Mouse (Mus musculus) heart, embryonic 14.5 days (tissue): ENCODE data around the gene Lrrc74a. TPM values are rescaled to one million over a fixed set of nuclear protein-coding genes. Genes with fewer than 3 reads are reported as not detected.

Experiments used
- ATAC-seq: fragments of 200-750 bp; cut with Nextera tagmentation; 2 replicates; pipeline ENCODE4 v1.8.0; 2017; ENCODE audit warnings: low read depth, moderate TSS enrichment; ENCODE audit not compliant: insufficient number of reproducible peaks, insufficient read depth, low FRiP score
- H3K27ac ChIP-seq, 2 experiments: fragments of 200-500 bp in 1 of 2; fragments of 300-500 bp in 1 of 2; sonication (generic) in 1 of 2; replicated peaks in 1 of 2; 2 replicates each; pipeline ENCODE4 v1.5.1; 2012 to 2014; ENCODE audit warnings: low read depth in 2 of 2, low read length in 2 of 2, control low read depth in 1 of 2, mild to moderate bottlenecking in 1 of 2, mixed read lengths in 1 of 2; ENCODE audit not compliant: control insufficient read depth in 1 of 2, insufficient read depth in 1 of 2
- H3K27me3 ChIP-seq: fragments of 300-500 bp; sonication (generic); 2 replicates; pipeline ENCODE4 v1.6.1; 2014; ENCODE audit warnings: mild to moderate bottlenecking, low read length, control low read depth; ENCODE audit not compliant: control insufficient read depth, insufficient read depth
- H3K36me3 ChIP-seq: fragments of 300-500 bp; sonication (generic); 2 replicates; pipeline ENCODE4 v1.6.1; 2014; ENCODE audit warnings: mild to moderate bottlenecking, control low read depth, low read length, mixed read lengths; ENCODE audit not compliant: control insufficient read depth, insufficient read depth
- H3K4me1 ChIP-seq, 2 experiments: fragments of 200-500 bp in 1 of 2; fragments of 300-500 bp in 1 of 2; sonication (generic) in 1 of 2; 2 replicates each; pipeline ENCODE4 v1.6.1; 2012 to 2014; ENCODE audit warnings: low read length in 2 of 2, control low read depth in 1 of 2, mixed read lengths in 1 of 2; ENCODE audit not compliant: control insufficient read depth in 2 of 2, insufficient read depth in 2 of 2
- H3K4me2 ChIP-seq: fragments of 300-500 bp; sonication (generic); 2 replicates; pipeline ENCODE4 v1.6.1; 2014; ENCODE audit warnings: mild to moderate bottlenecking, low read length
- H3K4me3 ChIP-seq, 2 experiments: fragments of 200-500 bp in 1 of 2; fragments of 300-500 bp in 1 of 2; sonication (generic) in 1 of 2; 2 replicates each; pipeline ENCODE4 v1.5.1; 2012 to 2014; ENCODE audit warnings: low read length in 2 of 2, mild to moderate bottlenecking in 2 of 2, control low read depth in 1 of 2, low read depth in 1 of 2, moderate library complexity in 1 of 2; ENCODE audit not compliant: control insufficient read depth in 1 of 2, insufficient read depth in 1 of 2
- H3K9ac ChIP-seq: fragments of 300-500 bp; sonication (generic); 2 replicates; pipeline ENCODE4 v1.6.1; 2014; ENCODE audit warnings: mild to moderate bottlenecking, low read length
- H3K9me3 ChIP-seq: fragments of 300-500 bp; sonication (generic); 2 replicates; pipeline ENCODE4 v1.6.1; 2016; ENCODE audit warnings: low read length, control low read depth; ENCODE audit not compliant: control insufficient read depth
- WGBS: fragments of 180-500 bp; shearing (Covaris S2); extraction: QIAGEN DNeasy Blood & Tissue Kit; methylation state at CpG from one replicate; pipeline ENCODE4 v1.1.7; 2014; 5-methylcytosine and 5-hydroxymethylcytosine counted together
- polyA plus RNA-seq: library from polyadenylated mRNA; unstranded; fragments of >200 nt; fragmentation: Nextera tagmentation; extraction: Ambion mirVana; gene quantifications from 2 replicates; pipeline ENCODE4 v1.2.1, GENCODE M21; 2014

Lrrc74a gene
- polyA plus RNA-seq, 1 experiment from 2014 or later, result not detected

DNA sequence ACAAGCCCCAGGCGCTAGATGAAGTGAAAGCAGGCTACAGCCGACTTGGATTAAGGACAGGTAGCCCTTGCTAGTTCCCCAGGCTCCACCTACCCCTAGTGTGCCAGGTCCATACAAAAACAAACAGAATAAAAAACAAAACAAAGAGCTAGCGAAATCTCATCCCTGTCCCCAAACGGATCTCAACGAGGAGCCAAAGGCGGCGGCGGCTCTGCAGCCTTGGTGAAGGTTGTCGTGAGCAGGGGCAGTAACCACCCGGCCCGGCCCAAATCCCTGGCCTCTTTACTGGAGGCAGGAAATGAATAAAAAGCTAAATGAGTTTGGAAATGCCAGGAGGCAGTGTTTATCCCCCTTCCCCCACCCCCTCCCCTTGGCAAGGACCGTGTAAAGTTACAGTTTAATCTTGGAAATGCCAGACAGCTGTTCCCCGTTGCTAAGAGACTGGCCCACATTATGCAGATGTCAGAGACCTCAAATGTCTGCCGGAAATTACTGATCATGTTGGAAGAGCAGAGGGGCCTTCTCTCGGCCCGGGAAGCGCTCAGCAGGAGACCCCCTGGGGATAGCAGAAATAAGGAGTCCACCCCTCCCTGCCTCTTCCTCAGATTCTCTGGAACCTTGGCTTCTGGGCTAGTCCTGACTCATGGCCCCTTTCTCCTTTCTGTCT, 68.0 kb downstream of the Lrrc74a start:
- H3K27ac ChIP-seq, result peak overlapping the region; percentile 97 to 99
- H3K4me1 ChIP-seq, result peaks cover 60 to 81% of the 10 kb centered on the region in 2 experiments
- H3K9me3 ChIP-seq, result no peaks in the 10 kb centered on the region
- ATAC-seq, result no peak
- peak overlapping the region; percentile 63 for H3K4me2 ChIP-seq
- no peaks in the 10 kb centered on the region for H3K36me3 ChIP-seq
- H3K9ac ChIP-seq, result peak overlapping the region; percentile 69
- 7% methylated on average over 17 of the region's 17 CpGs for WGBS
- peak overlapping the region in 1 of 2 experiments; percentile 19; a peak in 1 of 4 replicates for H3K4me3 ChIP-seq
- H3K27me3 ChIP-seq, result no peaks in the 10 kb centered on the region

- Histone ChIP-seq H3K27me3 (no peaks in the 10 kb centered on the region), H3K4me3 (no peak overlapping the region), H3K9me3 (no peaks in the 10 kb centered on the region), H3K27ac (peak overlapping the region in 1 of 2 experiments; percentile 99; a peak in 2 of 4 replicates), H3K4me2 (no peak overlapping the region), H3K9ac (no peak overlapping the region), H3K36me3 (no peaks in the 10 kb centered on the region), H3K4me1 (peaks cover 61 to 87% of the 10 kb centered on the region in 2 experiments)
- 60% methylated on average over 3 of the region's 3 CpGs for WGBS
- no peak for ATAC-seq
These were observed 68.7 kb downstream of the Lrrc74a start for GRCm38 (mm10) chr12:86802899-86803298.

DNA sequence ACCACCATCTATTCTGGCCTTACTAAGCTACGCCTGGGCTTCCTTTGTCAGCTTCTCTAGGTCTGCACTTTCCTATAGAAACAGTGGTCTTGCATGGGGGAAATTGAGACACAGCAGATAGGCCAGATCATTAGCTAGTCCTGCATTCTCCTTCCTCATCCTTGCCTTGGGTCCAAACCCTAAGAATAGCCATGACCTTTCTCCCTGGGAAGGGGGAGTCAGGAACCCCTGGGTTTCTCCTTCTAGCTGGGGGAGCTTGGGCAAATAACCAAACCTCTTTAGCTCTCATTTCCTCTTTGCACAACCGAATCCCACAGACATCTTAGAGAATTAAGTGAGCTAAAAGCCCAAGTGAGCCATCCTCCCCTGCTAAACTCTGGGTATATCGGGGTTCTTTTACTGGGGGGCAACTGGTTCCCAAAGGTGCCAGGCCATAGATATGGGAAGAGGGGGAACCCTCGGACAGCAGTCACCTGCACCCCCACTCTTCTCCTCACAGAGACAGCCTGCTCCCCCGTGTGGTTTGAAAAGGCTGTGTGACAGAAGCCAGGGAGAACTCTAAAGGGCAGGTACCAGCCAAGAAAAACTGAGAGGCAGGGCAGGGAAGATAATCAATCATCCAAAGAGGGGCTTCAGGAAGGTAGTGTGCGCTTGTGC, 69.6 kb downstream of the Lrrc74a start:
- H3K27ac ChIP-seq, result peak overlapping the region; percentile 45 to 71
- no peak overlapping the region for H3K4me2 ChIP-seq
- 46% methylated on average over 6 of the region's 6 CpGs for WGBS
- H3K36me3 ChIP-seq, result no peaks in the 10 kb centered on the region
- no peaks in the 10 kb centered on the region for H3K27me3 ChIP-seq
- no peaks in the 10 kb centered on the region for H3K9me3 ChIP-seq
- ATAC-seq, result no peak
- 0 out of 2 replicates have a peak overlapping the region, but pooled peaks have one; percentile 11 for H3K9ac ChIP-seq
- no peak overlapping the region for H3K4me3 ChIP-seq
- peaks cover 61 to 85% of the 10 kb centered on the region in 2 experiments for H3K4me1 ChIP-seq

DNA sequence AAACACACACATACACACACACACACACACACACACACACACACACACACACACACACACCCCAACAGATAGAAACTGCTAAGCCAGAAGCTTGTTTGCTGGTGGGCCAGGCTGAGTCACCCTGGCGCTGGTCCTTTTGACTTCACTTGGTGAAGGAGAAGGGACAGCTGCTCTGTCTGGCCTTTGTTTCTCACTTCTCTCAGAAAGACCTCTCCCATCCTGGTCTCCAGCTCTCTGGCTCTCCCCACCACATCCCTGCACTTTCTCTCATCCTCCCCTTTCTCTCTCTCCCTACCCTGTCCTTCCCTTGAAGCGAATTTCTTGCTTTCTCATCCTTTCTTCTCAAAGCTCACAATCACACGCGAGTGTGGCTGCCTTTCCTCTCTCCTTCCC, 70.1 kb downstream of the Lrrc74a start:
- H3K27me3 ChIP-seq, result no peaks in the 10 kb centered on the region
- no peak overlapping the region for H3K9ac ChIP-seq
- no peak overlapping the region for H3K4me3 ChIP-seq
- H3K4me2 ChIP-seq, result no peak overlapping the region
- no peaks in the 10 kb centered on the region for H3K9me3 ChIP-seq
- no peak for ATAC-seq
- WGBS, result 29% methylated on average over 3 of the region's 4 CpGs
- H3K36me3 ChIP-seq, result no peaks in the 10 kb centered on the region
- peak overlapping the region; percentile 45 to 71 for H3K27ac ChIP-seq
- peaks cover 56 to 80% of the 10 kb centered on the region in 2 experiments for H3K4me1 ChIP-seq

DNA sequence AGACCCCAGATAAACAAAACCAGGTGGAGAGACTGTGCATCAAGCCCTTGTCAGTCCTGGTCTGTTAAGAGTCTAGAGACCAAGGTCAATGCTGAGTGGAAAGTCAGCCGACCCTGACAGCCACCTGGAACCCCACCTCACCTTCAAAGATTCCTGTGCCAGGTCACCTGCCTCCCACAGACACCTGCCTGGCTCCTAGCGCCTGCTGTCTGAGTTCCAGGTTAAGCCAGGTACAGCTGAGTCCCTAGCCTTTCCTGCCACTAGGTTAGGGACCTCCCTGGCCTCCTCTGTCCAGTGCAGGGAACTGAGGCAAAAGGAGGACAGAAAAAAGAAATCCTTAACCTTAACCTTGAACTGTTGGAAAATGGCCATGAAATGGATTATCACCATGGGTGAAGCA, 70.7 kb downstream of the Lrrc74a start:
- Histone ChIP-seq H3K4me2 (no peak overlapping the region), H3K27me3 (no peaks in the 10 kb centered on the region), H3K4me3 (no peak overlapping the region), H3K27ac (peak overlapping the region; percentile 45 to 71), H3K9me3 (no peaks in the 10 kb centered on the region), H3K36me3 (no peaks in the 10 kb centered on the region), H3K9ac (no peak overlapping the region), H3K4me1 (peaks cover 55 to 76% of the 10 kb centered on the region in 2 experiments)
- 58% methylated on average over 2 of the region's 2 CpGs for WGBS
- ATAC-seq, result no peak

- H3K36me3 ChIP-seq, result no peaks in the 10 kb centered on the region
- no peaks in the 10 kb centered on the region for H3K27me3 ChIP-seq
- H3K4me2 ChIP-seq, result no peak overlapping the region
- no peak overlapping the region for H3K9ac ChIP-seq
- H3K4me1 ChIP-seq, result peaks cover 53 to 73% of the 10 kb centered on the region in 2 experiments
- 64% methylated on average over 4 of the region's 4 CpGs for WGBS
- H3K4me3 ChIP-seq, result no peak overlapping the region
- no peaks in the 10 kb centered on the region for H3K9me3 ChIP-seq
- no peak overlapping the region for H3K27ac ChIP-seq
- ATAC-seq, result no peak
These were observed 71.1 kb downstream of the Lrrc74a start for GRCm38 (mm10) chr12:86805315-86805714.

GRCm38 (mm10) chr12:86806031-86806922, 72.1 kb downstream of the Lrrc74a start:
- 0 out of 2 replicates have a peak overlapping the region, but pooled peaks have one; percentile 16 for H3K4me2 ChIP-seq
- 14% methylated on average over 19 of the region's 20 CpGs for WGBS
- H3K36me3 ChIP-seq, result no peaks in the 10 kb centered on the region
- H3K4me1 ChIP-seq, result peaks cover 52 to 73% of the 10 kb centered on the region in 2 experiments
- ATAC-seq, result no peak
- no peaks in the 10 kb centered on the region for H3K27me3 ChIP-seq
- no peak overlapping the region for H3K4me3 ChIP-seq
- no peak overlapping the region for H3K9ac ChIP-seq
- no peaks in the 10 kb centered on the region for H3K9me3 ChIP-seq
- H3K27ac ChIP-seq, result no peak overlapping the region
